Mouse (Mus musculus) megakaryocyte, adult 5-6 weeks (primary cell): ENCODE data around the gene Smyd3. TPM values are rescaled to one million over a fixed set of nuclear protein-coding genes. Genes with fewer than 3 reads are reported as not detected.
A peak's percentile ranks its signal among the peaks of the same experiment; 100 is the strongest.

Experiments
- ATAC-seq: 2 replicates; pipeline ENCODE4 v1.8.0; 2016; ENCODE audit warnings: mild to moderate bottlenecking, inconsistent platforms; ENCODE audit not compliant: poor library complexity, severe bottlenecking
- total RNA-seq, 2 experiments: library from RNA; stranded (forward) in 1 of 2; stranded (reverse) in 1 of 2; fragments of 153-499, 151-499 nt in 1 of 2; fragments of 221-1000, 200-1000 nt in 1 of 2; gene quantifications; 2 replicates each; pipeline versions ENCODE4 v1.2.3 to v1.2.4; 2015 to 2017

Gene Smyd3
- total RNA-seq, 2 experiments from 2014 or later = 13.7 to 14.8 TPM

- peak; percentile 78 for ATAC-seq
Observed at GRCm38 (mm10) chr1:179045856-179046714, 471.8 kb downstream of the Smyd3 start.

DNA sequence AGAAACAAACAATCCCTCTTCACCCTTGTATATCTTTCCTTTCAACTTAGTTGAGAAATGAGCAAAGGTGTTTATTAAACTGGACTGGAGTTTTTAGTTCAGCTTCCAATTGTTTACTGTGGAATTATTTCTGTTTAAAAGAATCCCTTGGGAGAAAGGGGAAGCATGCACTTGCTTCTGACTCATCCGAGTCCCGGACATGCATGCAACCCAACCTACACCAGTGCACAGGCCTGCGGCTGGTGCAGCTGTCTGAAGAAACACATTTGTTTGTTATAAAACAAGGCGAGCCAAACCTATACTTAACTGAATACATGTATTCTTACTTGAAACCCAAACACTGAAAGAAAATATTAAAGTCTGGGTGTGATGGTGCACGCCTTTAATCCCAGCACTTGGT, 473.7 kb downstream of the Smyd3 start:
- ATAC-seq = no peak

DNA sequence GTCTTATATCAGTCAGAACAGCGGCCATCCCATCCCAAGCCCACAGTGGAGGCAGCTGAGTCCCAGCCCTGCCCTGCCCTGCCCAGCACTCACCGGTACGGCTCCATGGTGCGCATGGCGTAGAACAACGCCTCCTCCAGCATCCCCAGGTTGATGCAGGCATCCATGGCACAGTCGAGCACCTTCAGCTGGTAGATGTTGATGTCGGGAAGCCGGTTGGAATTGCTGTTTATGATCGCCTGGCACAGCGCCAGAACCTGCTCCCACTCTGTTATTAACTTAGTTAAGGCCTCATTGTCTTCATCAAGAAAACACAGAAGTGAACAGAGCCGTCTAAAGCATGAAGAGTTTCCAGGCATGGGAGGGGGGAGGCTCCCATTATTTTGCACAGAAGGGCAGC, 474.2 kb downstream of the Smyd3 start:
- ATAC-seq = no peak

DNA sequence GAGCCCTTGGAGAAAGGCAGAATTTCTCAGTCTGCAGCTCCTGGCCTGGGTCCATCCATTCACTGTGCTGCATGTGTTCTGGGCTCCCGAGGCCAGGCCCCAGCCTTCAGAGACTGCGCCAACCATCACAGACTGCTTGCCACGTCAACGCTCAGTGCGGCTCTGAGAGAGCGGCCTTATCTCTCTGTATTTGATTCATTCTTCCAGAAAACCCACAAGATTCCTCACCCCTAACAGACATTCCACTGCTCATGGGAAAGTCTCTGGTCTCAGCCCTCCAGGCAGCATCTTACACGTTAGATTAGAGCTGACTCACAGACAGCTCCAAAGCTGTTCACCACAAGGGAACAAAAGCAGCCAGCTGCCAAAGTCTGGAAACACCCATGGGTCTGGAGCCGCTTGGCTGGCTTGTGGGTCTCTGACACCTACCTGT, 475.9 kb downstream of the Smyd3 start:
- no peak for ATAC-seq

DNA sequence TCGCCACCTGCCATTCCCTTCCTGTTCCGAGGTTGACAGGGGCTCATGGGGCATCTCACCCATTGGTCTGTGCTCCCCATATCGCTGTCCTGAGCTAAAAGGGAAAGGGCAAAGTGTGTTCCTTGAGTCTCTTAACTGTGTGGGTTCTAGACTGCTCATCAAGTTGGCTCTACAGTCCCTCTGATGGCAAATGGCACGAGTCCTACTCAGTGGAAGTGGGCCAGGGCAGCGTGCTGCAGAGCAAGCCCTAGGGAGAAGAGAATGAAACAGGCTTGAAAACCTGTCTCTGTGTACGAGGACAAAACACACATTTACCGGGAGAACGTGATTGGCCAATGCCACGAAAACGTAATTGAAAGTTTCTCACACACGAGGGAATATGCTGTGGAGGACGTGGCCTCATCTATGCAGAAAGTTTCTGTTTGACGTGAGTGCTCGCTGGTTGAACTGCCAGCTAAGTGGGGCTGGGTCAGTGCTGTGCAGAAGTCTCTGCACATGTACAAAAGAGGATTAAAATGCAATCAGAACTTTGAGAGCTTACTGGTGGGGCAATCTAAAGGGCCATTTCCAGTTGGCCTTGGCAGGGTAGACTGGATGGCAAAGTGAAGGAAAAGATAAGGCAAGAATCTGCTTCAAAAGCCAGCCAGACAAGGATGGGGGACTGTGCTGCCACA, 476.5 kb downstream of the Smyd3 start:
- no peak for ATAC-seq

DNA sequence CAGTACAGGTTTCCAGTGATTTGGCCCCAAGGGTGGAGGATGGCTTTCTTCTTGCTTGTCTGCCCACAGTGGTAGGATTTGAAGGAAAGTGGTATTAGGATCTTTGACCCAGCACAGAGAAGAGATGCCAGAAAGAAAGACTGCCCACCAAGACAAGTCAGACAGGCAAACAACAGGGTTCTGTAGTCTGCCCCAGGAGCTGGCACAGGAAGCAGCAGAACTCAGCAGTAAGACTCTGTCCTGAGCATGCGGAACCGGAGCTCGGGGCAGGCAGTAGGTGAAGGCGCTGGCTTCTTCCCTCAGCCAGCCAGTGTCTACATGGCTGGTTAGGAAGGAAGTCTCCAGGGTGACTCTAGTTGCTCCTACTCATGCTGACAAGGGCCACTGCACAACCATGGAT, 479.0 kb downstream of the Smyd3 start:
- no peak for ATAC-seq

DNA sequence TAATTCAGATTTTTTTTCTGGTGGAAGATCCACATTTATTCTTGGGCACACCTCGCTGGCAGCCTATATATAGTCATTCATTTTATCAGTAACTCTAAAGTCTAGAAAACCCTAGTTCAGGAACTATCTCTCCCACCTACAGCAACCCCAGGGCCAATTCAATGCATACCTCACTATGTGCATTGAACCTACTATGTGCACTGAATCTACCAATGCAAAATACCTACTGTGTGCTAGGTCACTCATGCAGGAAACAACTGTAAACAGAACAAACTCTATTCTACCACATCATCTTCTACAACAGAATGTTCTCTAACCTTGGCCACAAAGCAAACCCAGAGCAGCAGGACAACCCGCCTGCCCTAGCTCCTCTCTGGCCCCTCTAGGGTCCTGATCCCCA, 484.9 kb downstream of the Smyd3 start:
- no peak for ATAC-seq

DNA sequence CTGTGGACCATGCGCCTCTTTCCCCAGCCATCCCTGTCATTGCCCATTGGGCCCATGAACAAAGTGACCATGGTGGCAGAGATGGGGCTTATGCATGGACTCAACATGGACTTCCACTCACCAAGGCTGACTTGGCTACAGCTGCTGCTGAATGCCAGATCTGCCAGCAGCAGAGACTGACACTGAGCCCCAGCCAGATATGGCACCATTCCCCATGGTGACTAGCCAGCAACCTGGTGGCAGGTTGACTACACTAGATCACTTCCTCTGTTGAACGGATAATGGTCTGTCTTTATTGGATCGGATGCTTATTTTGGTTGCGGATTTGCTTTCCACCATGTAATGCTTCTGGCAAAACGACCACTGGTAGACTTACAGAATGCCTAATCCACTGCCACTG, 486.3 kb downstream of the Smyd3 start:
- ATAC-seq = no peak

- peak; percentile 77 for ATAC-seq
Observed at GRCm38 (mm10) chr1:179026614-179027013, 491.2 kb downstream of the Smyd3 start.

DNA sequence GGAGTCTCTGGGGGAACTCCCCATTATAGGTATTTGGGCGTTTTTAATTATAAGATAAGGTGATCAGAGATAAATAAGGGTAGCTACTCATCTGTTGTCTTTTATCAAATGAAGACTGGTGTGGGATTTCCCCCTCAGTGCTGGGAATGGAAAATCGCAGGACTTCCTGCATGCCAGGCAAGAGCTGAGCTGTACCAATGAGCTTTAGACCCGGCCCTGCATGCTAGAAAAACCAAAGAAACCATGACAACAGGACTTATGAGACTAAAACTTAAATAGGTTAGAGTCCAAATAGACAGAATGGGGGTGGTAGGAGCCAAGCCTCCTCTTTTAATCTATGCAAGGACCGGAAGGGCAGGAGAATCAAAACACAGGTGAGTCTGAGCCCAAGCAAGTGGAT, 492.7 kb downstream of the Smyd3 start:
- ATAC-seq = no peak

DNA sequence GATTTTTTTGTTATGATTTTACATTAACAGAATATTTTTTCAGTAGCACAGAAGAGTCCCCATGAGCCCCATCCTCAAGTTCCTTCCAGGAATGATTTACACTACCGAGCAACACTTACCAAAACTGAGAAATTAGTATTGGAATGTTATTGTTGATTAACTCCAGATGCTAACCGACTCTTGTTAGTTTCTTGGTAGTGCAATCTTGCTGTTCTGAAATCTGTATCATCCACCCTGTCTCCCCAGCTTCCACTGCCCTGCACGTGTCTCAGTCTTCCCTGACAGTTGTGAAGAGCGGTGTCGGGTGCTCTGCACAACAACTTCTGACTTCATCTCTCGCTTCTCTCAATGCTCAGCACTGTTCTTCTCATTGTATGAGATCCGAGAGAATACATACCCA, 494.4 kb downstream of the Smyd3 start:
- no peak for ATAC-seq

GRCm38 (mm10) chr1:179017428-179017827, 500.4 kb downstream of the Smyd3 start:
- no peak for ATAC-seq

GRCm38 (mm10) chr1:179013021-179013420, 504.8 kb downstream of the Smyd3 start:
- ATAC-seq = no peak

- ATAC-seq = peak; percentile 39
Observed at GRCm38 (mm10) chr1:179012273-179012672, 505.6 kb downstream of the Smyd3 start.

DNA sequence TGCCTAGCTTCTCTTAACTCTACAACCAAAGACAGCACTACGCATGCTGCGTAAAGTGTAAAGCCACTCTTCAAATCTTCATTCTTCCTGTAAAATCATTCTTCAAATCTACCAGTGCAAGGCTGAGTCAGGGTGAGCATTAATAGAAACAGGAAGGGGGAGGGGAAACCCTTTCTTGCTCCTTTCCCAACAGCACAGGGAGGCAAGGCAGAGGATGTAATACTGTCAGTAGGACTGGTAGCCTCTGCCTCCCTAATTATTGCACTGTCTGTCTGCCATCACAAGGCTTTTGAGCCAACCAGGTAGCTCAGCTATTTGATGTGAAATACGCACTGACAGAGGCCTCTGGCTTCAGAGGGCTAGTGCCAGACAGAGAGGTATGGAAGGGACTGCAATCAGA, 507.1 kb downstream of the Smyd3 start:
- peak; percentile 83 for ATAC-seq

DNA sequence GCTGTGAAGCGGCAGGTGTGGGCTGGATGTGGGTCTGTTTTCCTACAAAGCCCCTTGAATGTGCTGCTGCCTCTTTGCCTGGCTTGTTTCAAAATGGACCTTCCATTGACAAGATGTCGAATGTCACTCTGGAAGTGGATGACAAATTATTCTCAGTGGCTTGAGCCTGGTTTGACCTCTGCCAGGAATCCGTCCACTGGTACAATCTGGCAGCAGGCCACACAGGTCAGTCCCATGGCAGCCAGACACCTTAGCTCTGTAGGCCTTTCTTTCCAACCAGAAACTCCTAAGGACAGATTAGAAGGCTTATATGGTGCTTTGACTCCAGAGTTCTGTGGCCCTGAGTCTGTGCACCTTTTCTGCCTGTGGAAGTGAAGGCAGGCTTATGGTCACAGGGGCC, 507.9 kb downstream of the Smyd3 start:
- no peak for ATAC-seq

- ATAC-seq = no peak
Observed at GRCm38 (mm10) chr1:179004133-179004866, 513.5 kb downstream of the Smyd3 start.

GRCm38 (mm10) chr1:179003406-179004132, 514.3 kb downstream of the Smyd3 start:
- ATAC-seq = no peak

- ATAC-seq = no peak
Observed at GRCm38 (mm10) chr1:178999876-179000528, 517.8 kb downstream of the Smyd3 start.

- ATAC-seq = no peak
Observed at GRCm38 (mm10) chr1:178997870-178998269, 520.0 kb downstream of the Smyd3 start.
